Mouse (Mus musculus) ES-Bruce4 (cell line): ENCODE results near the gene Ubl3.

Source experiments
- CTCF ChIP-seq: IDR thresholded peaks from one replicate; pipeline ENCODE4 v1.8.1; 2011; ENCODE audit warnings: low read depth, low read length
- EP300 ChIP-seq: IDR thresholded peaks from 2 replicates; pipeline ENCODE4 v1.6.1; 2011; ENCODE audit warnings: low read depth, low read length; ENCODE audit not compliant: insufficient read depth
- POLR2A ChIP-seq: IDR thresholded peaks from one replicate; pipeline ENCODE4 v1.8.1; 2011; ENCODE audit warnings: low read length; ENCODE audit not compliant: insufficient read depth

- TF ChIP-seq POLR2A (no peak), CTCF (no peak), EP300 (no peak)
Observed at GRCm38 (mm10) chr5:148494249-148494648, 58.3 kb downstream of the Ubl3 start.
